ENCODE assay signal across 12 mouse cellular contexts in the genomic region with DNA sequence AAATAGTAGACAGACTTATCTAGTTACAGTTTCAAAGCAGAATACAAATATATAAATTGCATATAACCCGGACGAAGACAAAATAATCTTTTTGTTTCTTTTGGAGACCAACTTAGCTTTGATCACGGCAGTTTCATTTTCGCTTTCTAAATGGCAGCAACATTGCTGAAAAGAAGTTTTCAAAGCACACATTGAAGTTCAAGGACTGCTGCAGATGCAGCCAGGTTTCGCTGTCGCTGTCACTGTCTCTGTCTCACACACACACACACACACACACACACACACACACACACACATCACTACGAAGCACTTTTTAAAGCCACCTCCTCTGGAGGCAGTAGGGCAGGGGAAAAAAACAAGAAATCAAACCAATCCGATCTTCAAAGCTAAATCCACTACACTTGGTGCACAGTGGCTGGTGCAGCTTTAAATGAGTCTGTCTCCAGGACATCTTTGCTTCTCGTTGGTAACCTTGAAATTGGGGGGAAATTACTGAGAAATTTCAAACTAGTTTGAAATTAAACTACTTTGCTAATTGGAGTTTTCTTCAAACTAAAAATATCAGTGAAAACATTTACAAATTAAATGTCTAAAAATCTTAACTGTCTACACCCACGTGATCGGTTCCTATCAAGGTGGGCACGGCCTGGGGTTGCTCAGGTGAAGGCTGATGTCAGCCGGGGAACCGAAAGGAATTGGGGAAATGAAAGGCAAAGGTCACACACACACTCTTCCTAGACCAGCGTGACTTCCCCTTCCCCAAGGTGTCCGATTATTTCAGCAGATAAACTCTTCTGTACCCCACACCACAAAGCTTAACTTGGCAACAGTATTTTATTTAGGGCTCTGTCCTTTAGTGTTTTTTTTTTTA. TPM values are rescaled to one million over a fixed set of nuclear protein-coding genes. Genes with fewer than 3 reads are reported as not detected.
A peak's percentile ranks its signal among the peaks of the same experiment; 100 is the strongest.
DNase-seq lines count a peak whose midpoint lies in the region; ATAC-seq and TF ChIP-seq lines count a peak whose summit lies in the region.
"Had no signal": no experiment of that assay in that cellular context is flagged by ENCODE, and none has a peak within 500 bp of the region (broad histone marks: within the 10 kb centered on the region; RNA-seq: fewer than 3 reads in every experiment).

No protein-coding gene starts in this region.

- H3K4me2 ChIP-seq in midbrain, embryonic 13.5 days (replicated peaks), result no peak overlapping the region
- H3K4me2 ChIP-seq: embryonic facial prominence, embryonic 15.5 days; liver, embryonic 11.5 days; stomach, embryonic 15.5 days had no signal

- no peak for ATAC-seq in midbrain, embryonic 13.5 days

- TF ChIP-seq CTCF in spleen, adult 2 months (IDR thresholded peaks at IDR 0.05; ENCODE audit: extremely low read depth, insufficient read depth, insufficient read length, insufficient replicate concordance), result no peak

- intact Hi-C loops in heart, postnatal 36 days (cut with DNase I), result no loop called here
- intact Hi-C loops in left cerebral cortex, postnatal 10 days (cut with DNase I), result no loop called here

- WGBS in spleen, adult 2 months, result 3% methylated on average over 16 of the region's 16 CpGs
- WGBS in midbrain, embryonic 13.5 days, result 91% methylated on average over 16 of the region's 16 CpGs

- peak overlapping the region; percentile 54 for H3K4me3 ChIP-seq in spleen, adult 2 months (ENCODE audit: extremely low read depth, insufficient read depth, insufficient read length)
- no peak overlapping the region for H3K4me3 ChIP-seq in midbrain, embryonic 13.5 days (replicated peaks)
- H3K4me3 ChIP-seq: embryonic facial prominence, embryonic 15.5 days; stomach, embryonic 15.5 days had no signal

- peaks cover 2% of the 10 kb centered on the region; the same call in 1 of the 2 replicates for H3K36me3 ChIP-seq in spleen, adult 2 months (ENCODE audit: control insufficient read depth, insufficient read depth, low read length)
- H3K36me3 ChIP-seq in midbrain, embryonic 13.5 days, result peaks cover 6% of the 10 kb centered on the region
- H3K36me3 ChIP-seq: stomach, embryonic 15.5 days had no signal

- peak; percentile 6 for DNase-seq in heart, adult 8-10 months (ENCODE audit: low spot score)
- no peak for DNase-seq in heart, postnatal 36 days
- peak; percentile 31 to 55 for DNase-seq in spleen, adult 2 months (ENCODE audit: low read depth in 1 of 2, low spot score in 2 of 2)
- no peak for DNase-seq in spleen, postnatal 14 days (ENCODE audit: low spot score in 2 of 2)
- DNase-seq in lung, postnatal 36 days, result peak; percentile 30
- peak; percentile 55 for DNase-seq in thymus, postnatal 4 days
- no peak for DNase-seq in left cerebral cortex, postnatal 10 days (ENCODE audit: extremely low spot score in 1 of 2, low spot score in 2 of 2)
- DNase-seq: kidney, postnatal 4 days had no signal

- peak overlapping the region; percentile 76 for H3K27ac ChIP-seq in spleen, adult 2 months (ENCODE audit: insufficient read depth, low read length)
- no peak overlapping the region for H3K27ac ChIP-seq in midbrain, embryonic 13.5 days
- H3K27ac ChIP-seq: embryonic facial prominence, embryonic 15.5 days; stomach, embryonic 15.5 days had no signal

- no peak for TF ChIP-seq POLR2A in spleen, adult 2 months (IDR thresholded peaks at IDR 0.05; ENCODE audit: low read depth, low read length)

- H3K9me3 ChIP-seq in midbrain, embryonic 13.5 days, result no peaks in the 10 kb centered on the region
- H3K9me3 ChIP-seq: embryonic facial prominence, embryonic 15.5 days; stomach, embryonic 15.5 days had no signal

- peaks cover 2% of the 10 kb centered on the region; the same call in 1 of the 2 replicates for H3K4me1 ChIP-seq in spleen, adult 2 months (ENCODE audit: control insufficient read depth, insufficient read depth, insufficient read length)
- H3K4me1 ChIP-seq in midbrain, embryonic 13.5 days (replicated peaks), result no peaks in the 10 kb centered on the region
- H3K4me1 ChIP-seq: embryonic facial prominence, embryonic 15.5 days; stomach, embryonic 15.5 days had no signal

- no peak overlapping the region for H3K9ac ChIP-seq in midbrain, embryonic 13.5 days (replicated peaks)
- H3K9ac ChIP-seq: embryonic facial prominence, embryonic 15.5 days; stomach, embryonic 15.5 days had no signal

- H3K27me3 ChIP-seq in spleen, adult 2 months (ENCODE audit: control insufficient read depth, insufficient read depth, low read length), result no peaks in the 10 kb centered on the region
- no peaks in the 10 kb centered on the region for H3K27me3 ChIP-seq in midbrain, embryonic 13.5 days
- H3K27me3 ChIP-seq: embryonic facial prominence, embryonic 15.5 days; stomach, embryonic 15.5 days had no signal

RNA-seq across cellular contexts. Expression of a gene that starts 35.9 kb away (rescaled TPM):
- 1 to 10 TPM; 3.6 to 4.8 (median 4.4) TPM for total RNA-seq in heart, adult 8-10 months (2022)
- 1 to 10 TPM; 4.9 to 5.5 TPM for total RNA-seq in heart, postnatal 36 days (2021)
- polyA plus RNA-seq in spleen, adult 2 months (2012; rRNA removed), result 6.4 and 9.4 TPM in 2 replicates
- 1 to 10 TPM; 6.4 to 7.3 TPM for total RNA-seq in left cerebral cortex, postnatal 10 days (2021)
- 10.2 and 10.6 TPM in 2 replicates for polyA plus RNA-seq in midbrain, embryonic 13.5 days (2015; fragmentation: Nextera tagmentation; extraction: Ambion mirVana)

Comparison
In these comparisons a context has a peak if more than half of its experiments do, and no peak if none do; other contexts are left out.
1. DNase-seq: peak in heart, adult 8-10 months (single experiment), spleen, adult 2 months (2 of 2), lung, postnatal 36 days (single experiment) and thymus, postnatal 4 days (single experiment); none in heart, postnatal 36 days (0 of 2), spleen, postnatal 14 days (0 of 2) and left cerebral cortex, postnatal 10 days (0 of 2).